Mouse (Mus musculus) mouse embryonic stem cell (cell line): Measurements from ENCODE around the gene Jarid2.

Source experiments
- in situ Hi-C, 2 experiments: fragments of 300-500 bp; cut with MboI; formaldehyde crosslinking; loops; 1 replicate in 1 of 2; 3 replicates in 1 of 2; pipeline ENCODE4 v1.14.3; 2019 to 2020; ENCODE audit warnings: low sequenced_read_pairs in 2 of 2, low pct_unique_long_range_greater_than_20kb in 1 of 2, mixed read lengths in 1 of 2; ENCODE audit not compliant: unreplicated experiment in 1 of 2

Gene Jarid2

GRCm38 (mm10) chr13:44932307-44933264 lies 203.3 kb downstream of the Jarid2 start:
- in situ Hi-C loops: no loop called here

- in situ Hi-C loops: no loop called here
Observed at GRCm38 (mm10) chr13:44933575-44933974, 204.3 kb downstream of the Jarid2 start.

GRCm38 (mm10) chr13:44937681-44938080 lies 208.4 kb downstream of the Jarid2 start:
- in situ Hi-C loops: no loop called here

- in situ Hi-C loops: no loop called here
Observed at GRCm38 (mm10) chr13:44939326-44940035, 210.2 kb downstream of the Jarid2 start.

- in situ Hi-C loops: no loop called here
Observed at GRCm38 (mm10) chr13:44943618-44944017, 214.3 kb downstream of the Jarid2 start.

- in situ Hi-C loops: no loop called here
Observed at GRCm38 (mm10) chr13:44946880-44947635, 217.8 kb downstream of the Jarid2 start.

GRCm38 (mm10) chr13:44948320-44949250 lies 219.3 kb downstream of the Jarid2 start:
- in situ Hi-C loops: no loop called here

GRCm38 (mm10) chr13:44952393-44953086 lies 223.3 kb downstream of the Jarid2 start:
- in situ Hi-C loops: no loop called here

- in situ Hi-C loops: no loop called here
Observed at GRCm38 (mm10) chr13:44953546-44954231, 224.4 kb downstream of the Jarid2 start.

- in situ Hi-C loops: no loop called here
Observed at GRCm38 (mm10) chr13:44954232-44954568, 224.9 kb downstream of the Jarid2 start.

GRCm38 (mm10) chr13:44955781-44956180 lies 226.5 kb downstream of the Jarid2 start:
- in situ Hi-C loops: no loop called here

GRCm38 (mm10) chr13:44957049-44957448 lies 227.8 kb downstream of the Jarid2 start:
- in situ Hi-C loops: no loop called here

GRCm38 (mm10) chr13:44960542-44961291 lies 231.4 kb downstream of the Jarid2 start:
- in situ Hi-C loops: no loop called here
